Mouse (Mus musculus): Measurements from ENCODE around the gene Ipo13. TPM values are rescaled to one million over a fixed set of nuclear protein-coding genes. Genes with fewer than 3 reads are reported as not detected.
A peak's percentile ranks its signal among the peaks of the same experiment; 100 is the strongest.

Ipo13 gene
- total RNA-seq, 2 experiments from 2014 or later, result 262 to 289 TPM

DNA sequence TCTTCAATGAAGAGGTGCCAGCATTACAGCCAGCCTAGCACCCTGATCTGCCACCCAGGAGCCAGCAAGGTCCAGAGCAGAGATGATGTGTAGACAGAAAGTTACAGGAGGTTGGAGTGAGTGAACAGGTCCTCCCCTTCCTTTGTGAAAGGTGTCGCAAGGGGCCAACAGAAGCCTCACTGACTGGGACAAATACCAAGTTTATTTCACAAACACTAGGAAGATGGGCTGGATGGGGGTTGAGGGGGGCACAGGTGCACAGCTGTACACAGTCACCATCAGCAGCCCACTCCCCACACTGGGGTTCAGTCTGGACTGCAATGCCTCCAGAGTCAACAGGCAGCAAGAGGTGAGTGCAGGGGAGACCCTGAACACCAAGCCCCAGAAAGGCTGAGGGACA is 30.7 kb downstream of the Ipo13 start:
- DNase-seq (ENCODE audit: low spot score), result no peak

DNA sequence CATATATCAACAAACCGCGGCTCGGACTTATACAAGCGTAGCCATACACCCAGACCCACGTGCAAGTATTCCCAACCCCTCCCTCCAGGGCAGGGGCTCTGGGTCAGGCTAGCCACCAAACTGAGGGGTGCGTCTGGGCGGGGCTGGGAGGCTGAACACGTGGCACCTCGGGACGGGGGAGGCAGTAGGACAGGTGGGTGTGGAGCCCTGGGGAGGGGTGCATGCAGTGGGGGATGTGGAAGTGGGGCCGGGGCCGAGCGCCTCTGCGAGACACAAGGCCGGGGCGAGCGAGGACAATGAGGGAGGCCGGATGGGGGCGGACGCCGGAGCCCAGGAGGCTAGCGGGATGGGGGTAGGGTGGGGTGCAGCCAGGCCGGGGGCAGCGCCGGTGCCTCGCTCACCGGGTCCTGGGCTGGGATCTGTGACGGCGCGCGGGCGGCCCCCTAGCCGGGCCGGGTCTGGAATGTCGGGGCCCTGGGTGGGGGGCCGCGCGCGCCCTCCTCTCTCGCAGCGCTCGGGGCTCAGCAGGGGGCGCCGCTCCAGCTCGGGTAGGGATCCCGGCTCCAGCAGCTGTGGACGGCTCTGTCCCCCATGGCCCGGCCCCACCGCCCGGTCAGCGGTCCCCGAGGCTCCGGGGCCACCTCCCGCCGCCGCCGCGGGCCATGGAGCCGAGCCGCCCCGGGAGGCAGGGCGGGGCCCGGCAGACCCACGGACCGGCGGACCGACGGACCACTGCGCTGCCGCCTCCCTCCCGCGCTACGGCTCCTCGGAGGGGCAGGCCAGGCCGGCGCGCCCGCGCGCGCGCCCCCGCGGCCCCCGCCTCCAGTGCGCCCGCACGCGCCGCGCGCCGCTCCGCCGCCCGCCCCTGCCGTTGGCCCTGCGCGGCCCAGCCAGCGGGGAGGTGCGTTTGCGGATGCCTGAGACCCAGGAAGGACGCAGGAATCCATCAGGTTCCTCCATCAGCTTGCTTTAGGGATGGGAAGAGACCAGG is 31.8 kb downstream of the Ipo13 start, which contains the start of gene B4galt2:
Gene B4galt2, minus strand, starts transcription at position 787 of the 991 bp plus-strand sequence.
- no peak for DNase-seq (ENCODE audit: low spot score)

DNA sequence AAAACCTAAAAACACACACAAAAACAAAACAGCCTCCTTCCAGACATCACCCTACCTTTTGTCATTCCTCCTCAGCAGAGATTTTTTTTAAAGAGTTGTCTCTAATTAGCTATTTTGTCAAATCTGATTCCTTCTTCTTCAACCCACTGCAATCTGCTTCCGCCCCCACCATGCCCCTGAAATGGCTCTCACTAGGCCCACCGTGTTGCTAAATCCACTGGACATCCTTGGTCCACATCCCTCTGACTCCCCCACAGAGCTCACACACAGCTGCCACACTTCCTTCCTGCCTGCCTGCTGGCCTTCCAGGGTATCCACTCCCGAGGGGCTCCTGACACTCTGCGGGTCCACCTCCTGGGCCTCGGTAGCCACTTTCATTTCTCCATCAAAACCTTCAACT is 36.1 kb downstream of the Ipo13 start:
- DNase-seq (ENCODE audit: low spot score), result no peak

DNA sequence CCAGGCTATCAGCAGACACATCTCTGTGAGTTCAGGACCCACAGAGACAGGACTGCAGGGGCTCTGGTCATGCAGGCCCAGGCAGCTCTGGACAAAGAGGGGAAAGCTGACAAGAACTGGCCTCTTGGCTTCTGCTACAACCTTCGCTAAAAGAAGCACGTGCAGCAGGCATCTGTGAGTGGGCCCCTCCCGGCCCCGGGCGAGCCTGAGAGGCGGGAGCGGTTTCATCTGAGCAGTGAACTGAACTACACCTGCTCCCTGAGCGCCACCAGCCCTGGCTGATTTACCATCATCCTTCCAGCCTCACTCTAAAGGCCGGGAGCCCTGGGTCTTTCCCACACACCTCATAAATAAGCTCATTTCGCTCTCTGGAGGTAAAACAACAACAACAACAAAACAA is 36.5 kb downstream of the Ipo13 start:
- no peak for DNase-seq (ENCODE audit: low spot score)

DNA sequence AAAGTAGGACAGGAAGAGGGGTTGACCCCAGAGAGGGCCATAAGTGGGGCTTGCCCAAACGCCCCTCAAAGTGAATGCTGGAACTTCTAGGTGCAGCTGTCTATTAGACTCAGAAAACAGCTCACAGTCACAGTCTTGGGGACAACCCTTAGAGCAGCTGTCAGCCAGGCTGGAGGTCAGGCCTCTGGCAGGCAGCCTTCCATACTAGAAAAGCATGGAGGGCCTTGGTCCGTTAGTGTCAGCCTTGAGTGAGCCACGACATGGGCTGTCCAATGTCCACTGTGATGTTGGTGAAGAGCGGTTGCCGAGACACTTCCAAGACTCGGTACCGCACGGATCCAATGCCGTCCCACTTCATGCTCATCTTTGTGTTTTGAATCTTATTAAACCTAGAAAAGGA is 41.2 kb downstream of the Ipo13 start:
- no peak for DNase-seq (ENCODE audit: low spot score)

DNA sequence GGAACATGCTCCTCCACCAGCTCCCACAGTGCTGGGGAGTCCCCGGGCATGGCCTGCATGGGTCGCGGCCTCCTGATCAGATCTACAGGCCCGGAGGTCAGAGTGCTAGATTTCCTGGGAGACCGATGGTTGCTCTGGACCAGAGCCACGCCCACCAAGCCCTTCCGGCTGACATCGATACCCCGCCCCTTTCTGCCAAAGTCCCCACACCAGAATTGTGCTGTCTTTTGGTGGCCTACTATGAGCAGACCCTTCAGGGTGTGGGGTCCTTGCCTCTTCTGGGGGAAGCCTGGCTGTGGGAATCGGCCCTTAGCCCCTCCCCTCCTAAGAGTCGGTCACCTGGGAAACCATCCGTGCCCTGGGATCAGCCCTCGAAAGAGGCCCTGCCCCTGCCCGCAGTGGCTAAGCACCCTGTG is 42.3 kb downstream of the Ipo13 start, which contains the start of gene Ccdc24:
Gene Ccdc24, minus strand, starts transcription at position 87 of the 416 bp plus-strand sequence.
- no peak for DNase-seq (ENCODE audit: low spot score)

DNA sequence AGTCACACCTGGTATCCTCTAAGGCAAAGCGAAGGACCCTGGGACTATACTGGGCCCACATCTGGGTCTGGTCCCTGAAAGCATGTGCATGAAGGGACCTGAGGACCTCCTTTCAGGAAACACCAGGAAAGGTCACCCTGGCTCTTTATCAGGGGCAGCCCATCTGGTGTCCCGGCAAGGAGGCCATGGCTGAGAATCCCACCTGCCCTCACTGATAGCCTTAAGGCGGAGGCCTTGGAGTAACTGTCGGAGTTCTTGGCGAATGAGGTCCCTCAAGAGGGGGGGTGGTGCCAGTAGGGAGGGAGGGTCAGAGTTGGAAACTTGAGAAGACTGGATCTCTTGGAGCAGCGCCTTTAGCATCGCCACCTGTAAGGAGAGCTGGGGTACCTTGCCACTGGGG is 43.0 kb downstream of the Ipo13 start:
- DNase-seq (ENCODE audit: low spot score), result no peak

DNA sequence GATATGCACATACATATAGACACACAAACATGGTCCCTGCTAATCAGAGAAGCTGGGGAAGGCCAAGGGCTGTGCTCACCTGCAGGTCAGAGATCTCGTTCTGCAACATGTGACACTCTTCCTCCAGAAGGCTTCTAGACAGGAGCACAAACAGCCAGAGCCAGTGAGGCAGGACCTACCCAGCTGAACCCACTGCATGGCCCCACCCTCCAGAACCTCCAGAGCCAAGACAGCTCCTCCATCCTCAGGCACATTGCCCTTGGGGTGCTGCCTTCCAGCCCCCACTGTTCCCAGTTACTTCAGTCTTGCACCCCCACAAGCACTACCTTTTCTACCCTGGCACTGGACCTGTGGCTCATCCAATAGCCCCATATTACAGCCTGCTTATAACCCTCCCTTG is 44.4 kb downstream of the Ipo13 start:
- no peak for DNase-seq (ENCODE audit: low spot score)

DNA sequence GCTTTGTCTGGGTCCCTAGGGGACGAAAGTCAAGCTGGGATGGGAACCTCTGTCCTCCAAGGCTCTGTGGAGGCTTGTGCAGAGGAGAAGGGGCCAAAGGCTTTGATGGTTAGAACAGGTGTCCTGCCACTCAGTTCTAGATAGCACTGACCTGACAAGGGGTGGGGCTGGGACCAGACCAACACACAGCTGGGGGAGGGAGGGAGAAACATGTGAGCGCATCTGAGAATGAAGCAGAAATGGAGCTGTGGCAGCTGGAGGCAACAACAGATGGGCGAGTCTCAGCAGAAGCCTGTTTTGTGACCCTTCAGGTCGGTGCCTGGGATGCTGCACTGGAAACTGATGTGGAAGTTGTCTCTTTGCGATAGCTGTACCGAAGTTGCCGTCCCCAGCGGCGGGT is 45.5 kb downstream of the Ipo13 start:
- no peak for DNase-seq (ENCODE audit: low spot score)

DNA sequence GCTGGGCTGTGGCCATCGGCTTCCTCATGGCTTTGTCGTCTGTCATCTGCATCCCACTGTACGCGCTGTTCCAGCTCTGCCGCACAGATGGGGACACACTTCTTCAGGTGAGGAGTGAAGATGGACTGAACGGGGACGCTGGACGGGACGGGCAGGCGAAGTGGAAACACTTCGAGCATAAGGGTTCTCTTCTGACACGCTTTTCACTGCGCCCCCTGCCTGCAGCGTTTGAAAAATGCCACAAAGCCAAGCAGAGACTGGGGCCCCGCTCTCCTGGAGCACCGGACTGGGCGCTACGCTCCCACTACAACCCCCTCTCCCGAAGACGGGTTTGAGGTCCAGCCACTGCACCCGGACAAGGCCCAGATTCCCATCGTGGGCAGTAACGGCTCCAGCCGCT is 47.0 kb downstream of the Ipo13 start:
- DNase-seq (ENCODE audit: low spot score), result peak; percentile 48

DNA sequence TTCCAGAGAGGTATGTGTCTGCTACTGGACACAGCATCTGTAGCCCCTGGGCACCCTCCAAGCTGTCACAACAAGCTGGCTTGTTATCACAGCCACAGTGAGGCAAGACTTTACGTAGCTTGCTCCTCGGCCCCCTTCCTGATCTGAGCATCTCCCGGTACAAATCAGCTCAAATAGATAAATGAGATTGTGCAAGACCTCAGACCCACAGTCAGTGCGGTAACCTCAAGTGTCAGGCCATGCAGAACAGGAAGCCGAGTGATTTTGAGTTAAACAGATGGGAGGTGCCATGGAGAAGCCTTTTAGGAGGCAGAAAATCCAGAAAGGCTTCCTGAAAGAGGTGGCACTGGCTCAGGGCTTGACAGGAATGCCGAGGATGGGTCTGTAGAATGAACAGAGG is 47.8 kb downstream of the Ipo13 start:
- no peak for DNase-seq (ENCODE audit: low spot score)

DNA sequence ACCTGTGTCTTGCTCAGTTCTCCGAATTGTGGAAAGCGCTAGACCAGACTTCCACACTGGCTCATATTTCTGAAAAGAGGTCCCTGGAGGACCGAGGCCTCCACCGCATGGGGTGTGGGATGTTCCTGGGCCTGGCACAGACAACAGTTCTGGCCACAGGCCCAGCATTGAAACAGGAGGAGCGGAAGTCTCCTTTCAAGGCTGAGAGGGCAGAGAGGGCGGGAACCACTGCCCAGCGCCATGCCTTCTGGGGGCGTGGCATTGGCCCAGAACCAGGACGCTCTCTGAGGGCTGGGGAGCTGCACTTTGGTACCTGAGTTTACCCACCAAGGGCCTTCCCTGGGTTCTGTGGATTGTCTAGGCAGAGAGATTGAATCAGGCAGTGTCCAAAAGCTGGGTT is 48.7 kb downstream of the Ipo13 start:
- DNase-seq (ENCODE audit: low spot score), result peak; percentile 89

DNA sequence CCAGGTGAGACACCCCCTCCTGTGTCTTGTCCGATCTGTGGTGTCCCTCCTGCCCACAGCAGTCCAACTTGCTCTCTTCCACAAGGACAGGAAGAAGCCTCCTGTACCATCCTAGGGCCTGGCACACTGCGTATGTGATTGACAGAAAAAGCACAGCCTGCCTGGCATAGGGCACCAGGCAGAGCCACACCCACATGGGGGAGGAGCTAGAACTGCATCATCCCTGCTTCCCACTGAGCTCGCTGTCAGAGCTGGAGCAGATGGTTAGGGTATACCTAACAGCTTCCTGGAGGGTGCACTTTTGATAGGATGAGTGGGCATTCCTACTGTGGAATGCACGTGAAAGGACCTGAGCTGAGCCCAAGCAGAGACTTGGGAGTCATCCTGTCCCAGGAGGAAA is 52.0 kb downstream of the Ipo13 start:
- no peak for DNase-seq (ENCODE audit: low spot score)

DNA sequence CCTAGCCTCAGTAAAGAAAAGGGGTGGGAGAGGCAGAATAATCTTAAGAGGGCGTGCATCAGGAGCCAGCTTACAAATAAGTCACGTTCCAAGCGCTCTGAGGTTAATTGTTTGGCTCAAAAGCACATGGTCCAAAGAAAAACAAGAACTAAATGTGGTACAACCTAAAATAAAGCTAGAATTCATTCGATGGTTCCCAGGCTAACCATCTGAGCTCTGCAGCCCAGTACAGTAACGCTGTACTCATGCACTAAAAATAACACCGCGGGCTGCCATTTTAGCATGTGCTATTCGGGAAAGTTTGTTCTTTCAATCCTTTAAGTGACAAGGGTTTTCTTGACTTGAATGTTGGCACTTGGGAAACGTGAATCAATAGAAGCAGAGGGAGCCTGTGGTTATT is 54.2 kb downstream of the Ipo13 start:
- DNase-seq (ENCODE audit: low spot score), result no peak

DNA sequence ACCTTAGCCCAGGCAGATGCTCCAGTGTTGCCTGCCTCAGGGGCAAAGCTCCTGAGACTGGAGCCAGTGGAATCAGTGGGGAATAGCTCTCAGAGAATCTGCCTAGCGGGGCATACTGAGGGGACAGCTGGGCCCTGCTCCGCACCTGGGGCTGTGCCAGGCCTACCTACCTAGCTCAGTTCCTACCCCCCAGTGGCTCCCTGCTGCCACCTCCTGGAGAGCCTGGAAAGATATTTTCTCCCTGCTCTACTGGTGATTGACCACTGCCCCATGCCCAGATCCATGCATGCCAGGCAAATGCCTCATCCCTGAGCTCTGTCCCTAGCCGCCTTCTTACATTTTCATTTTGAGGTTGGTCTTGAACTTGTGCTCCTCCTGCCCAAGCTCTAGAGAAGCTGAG is 56.0 kb downstream of the Ipo13 start:
- peak; percentile 76 for DNase-seq (ENCODE audit: low spot score)

DNA sequence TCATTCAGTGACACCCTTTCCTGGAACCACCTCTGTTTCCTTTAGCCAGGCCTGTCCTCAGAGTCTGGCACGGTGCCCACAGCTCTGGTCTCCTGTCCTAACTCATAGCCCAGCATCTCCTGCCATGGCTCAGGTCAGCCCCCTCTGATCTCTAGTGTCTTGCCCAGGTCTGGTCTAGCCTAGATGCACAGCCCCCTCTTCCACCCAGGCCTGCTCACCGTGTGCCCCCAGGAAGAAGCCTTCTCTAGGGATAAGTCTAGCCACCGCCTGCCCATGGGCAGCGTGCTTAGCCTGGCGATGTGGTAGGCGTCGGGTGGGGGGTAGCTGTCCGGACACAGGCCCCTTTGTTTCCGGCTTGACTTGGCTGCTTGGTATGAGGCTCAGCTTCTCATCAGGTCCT is 59.7 kb downstream of the Ipo13 start:
- no peak for DNase-seq (ENCODE audit: low spot score)

DNA sequence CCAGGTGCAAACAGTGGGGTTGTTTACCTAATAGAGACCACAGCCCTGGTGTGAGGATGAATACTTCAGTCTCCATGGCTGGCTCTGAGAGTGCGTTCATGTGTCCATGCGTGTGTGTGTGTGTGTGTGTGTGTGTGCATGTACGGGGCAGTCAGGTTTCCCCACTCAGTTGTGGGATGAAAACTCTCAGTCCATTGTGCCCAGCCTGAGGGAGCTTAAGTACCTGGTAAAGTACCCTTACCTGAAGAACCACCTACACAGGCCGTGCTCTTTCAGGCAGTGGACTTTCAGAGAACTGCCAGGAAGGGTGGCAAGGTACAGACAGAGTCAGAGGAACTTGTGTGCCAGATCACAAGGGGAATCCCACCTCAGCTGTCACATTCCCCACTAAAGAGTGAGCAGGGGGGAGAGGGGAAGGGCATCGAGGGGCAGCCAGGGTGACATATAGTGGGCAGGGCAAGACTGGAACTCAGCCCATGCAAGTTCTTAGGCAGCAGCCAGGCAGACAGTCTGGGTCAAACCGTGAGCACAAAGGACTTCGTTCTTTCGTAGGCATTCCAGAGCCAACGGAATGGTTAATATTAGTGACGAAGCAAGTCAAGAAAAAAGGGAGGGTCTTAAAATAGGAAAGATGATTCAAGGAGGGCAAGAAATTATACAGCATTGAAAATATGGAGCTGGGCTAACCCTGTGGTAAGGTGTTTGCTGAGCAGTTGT is 62.5 kb downstream of the Ipo13 start:
- no peak for DNase-seq (ENCODE audit: low spot score)

DNA sequence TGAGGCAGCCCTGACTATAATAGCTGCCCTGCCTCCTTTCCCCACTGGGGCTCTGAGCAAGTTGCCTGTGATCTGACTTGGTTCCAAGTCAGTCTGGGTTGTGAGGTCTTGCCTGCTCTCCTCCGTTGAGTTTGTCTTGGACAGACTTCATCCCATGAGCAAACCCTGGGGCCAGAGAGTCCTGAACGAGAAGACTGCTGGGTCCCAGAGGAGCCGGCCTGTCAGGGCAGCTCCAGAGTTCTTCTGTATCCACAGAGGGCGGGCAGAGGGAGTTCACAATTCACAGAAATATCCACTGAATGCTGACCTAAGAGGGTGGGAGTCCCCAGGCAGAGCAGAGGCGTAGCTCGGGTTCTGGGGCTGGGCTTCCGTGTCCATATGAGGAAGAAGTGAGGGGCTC is 63.9 kb downstream of the Ipo13 start:
- DNase-seq (ENCODE audit: low spot score), result peak; percentile 48

DNA sequence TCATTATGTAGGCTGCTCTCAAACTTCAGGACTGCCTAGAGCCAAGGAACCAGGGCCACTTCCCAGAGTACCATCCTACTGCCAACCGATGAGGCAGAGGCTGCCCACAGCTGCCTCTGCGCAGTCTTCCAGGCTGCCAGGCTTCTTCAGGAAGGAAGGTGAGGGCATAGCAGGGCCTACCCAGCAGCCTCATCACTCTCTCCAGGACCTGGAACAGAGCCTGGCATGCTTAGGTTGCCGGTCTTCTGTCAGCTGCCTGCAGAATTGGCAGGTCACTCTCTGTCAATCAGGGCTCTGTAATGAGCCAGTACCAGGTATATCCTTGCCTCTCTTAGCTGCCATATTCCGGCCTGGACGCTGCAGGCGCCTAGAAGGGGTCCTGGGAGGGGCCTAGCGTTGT is 64.6 kb downstream of the Ipo13 start:
- DNase-seq (ENCODE audit: low spot score), result peak; percentile 62

DNA sequence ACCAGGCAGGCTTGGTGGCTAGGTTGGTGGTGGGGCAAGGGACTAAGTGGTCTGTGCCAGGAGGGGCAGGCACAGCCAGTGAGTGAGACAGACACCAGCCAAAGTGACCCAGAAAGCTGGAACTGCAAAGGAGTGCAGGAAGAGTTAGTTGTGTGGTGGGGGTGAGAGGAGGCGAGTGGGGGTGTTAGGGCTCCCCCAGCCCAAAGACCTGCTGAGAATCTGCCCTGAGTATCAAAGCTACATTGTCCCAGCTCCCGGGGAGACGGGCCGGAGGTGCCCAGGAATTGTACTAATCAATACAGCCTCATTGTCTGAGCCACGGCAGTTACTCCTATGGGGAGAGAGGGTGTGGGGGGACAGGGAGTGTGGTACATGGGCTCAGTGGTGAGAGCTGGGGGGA is 65.3 kb downstream of the Ipo13 start:
- no peak for DNase-seq (ENCODE audit: low spot score)

DNA sequence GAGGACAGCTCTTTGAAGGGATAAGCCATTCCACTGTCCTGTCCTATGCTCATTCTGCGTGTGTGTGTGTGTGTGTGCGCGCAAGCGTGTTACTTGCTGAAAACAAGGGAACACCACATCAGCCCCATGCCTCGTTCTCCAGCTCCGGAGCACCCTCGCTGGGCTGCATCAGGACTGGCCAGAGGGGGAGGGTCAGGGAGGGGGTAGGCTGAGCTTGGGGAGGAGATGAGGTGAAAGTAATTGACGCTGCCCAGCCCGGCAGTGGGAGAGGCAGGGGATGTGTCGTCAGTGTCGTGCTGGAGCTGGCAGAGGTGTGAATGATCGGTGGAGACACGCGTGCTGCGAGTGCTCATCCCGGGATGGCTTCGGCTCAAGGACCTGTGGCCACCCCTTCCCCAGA is 65.7 kb downstream of the Ipo13 start:
- DNase-seq (ENCODE audit: low spot score), result no peak

DNA sequence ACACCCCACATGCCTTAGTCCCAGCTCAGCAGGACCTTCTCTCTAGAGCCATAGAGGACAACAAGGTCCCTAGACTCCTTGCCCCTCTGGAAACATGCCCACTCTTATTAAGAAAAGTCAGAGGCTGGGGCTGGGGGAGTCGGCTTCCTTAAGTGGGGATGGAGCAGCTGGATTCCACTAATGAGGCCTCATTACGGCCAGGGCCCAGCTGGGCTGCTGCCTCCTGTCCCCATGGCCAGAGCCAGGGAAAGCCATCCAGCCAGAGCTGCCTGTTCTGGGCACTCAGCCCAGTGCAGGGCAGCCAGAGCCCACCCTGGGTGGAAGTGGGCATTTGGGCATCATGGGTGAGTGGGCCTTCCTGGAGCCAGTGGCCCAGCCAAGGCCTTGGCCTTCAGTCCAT is 67.8 kb downstream of the Ipo13 start:
- no peak for DNase-seq (ENCODE audit: low spot score)

DNA sequence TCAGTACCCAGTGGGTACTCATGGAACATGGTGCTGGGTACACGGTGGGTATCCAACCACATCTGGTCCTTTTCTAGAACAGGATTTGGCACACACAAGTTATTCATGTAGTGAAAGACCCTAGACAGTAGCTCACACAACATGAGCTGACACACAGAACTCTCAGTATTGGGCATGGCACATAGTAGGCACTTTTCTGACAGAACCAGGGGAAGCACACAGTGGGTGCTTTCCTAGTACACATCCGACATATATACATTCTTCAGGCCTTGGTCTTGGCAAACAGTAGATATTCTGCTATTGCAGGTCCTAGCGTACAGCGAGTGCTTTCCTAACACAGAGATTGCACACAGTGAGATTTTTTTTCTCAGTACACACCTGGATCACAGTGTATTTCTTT is 68.5 kb downstream of the Ipo13 start:
- no peak for DNase-seq (ENCODE audit: low spot score)

All from gastrocnemius, adult 18-20 months (tissue).